Mouse (Mus musculus) spleen, postnatal 14 days (tissue): ENCODE results near the gene Pycr2.
"Not testable (repeated sequence)": the region's sequence is repeated elsewhere in the genome, so short reads cannot be mapped to it uniquely, and the experiment has no call there.

Source experiments
- DNase-seq, 2 experiments: peaks; one replicate each; pipeline ENCODE4 v3.0.0; 2021 to 2022; ENCODE audit warnings: low spot score in 2 of 2

The Pycr2 gene

DNA sequence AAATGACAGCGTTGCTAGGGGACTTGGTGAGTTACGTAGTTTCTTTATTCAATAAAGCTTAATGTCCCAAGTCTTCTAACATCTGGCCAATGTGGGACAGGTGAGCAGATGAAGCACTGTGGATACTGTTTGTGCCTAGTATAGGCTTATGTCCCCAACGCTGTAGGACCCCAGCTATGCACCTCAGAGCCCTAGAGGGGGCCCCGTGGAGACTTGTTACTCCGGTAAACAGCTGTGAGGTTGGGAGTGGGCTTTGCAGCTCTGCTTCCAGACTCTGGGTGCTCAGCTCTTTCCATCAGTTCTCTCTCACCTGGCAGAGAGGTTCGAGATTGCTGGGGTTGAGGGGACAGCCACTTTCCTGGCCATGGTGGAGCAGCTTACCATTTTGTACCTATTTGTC lies 1.2 kb downstream of the Pycr2 start:
- DNase-seq = no peak

DNA sequence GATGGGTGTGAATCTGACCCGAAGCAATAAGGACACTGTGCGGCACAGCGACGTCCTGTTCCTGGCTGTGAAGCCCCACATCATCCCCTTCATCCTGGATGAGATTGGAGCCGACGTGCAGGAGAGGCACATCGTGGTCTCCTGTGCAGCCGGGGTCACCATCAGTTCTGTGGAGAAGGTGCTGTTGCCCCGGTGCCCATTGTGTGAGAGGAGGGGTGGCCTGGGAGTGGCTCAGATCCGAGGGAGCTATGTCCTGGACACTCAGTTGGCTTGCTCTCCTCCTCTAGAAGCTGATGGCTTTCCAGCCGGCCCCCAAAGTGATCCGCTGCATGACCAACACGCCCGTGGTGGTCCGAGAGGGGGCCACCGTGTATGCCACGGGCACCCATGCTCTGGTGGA lies 1.8 kb downstream of the Pycr2 start:
- no peak for DNase-seq

- no peak for DNase-seq
Measured at GRCm38 (mm10) chr1:180906461-180907147, 2.5 kb downstream of the Pycr2 start.

- no peak for DNase-seq
Measured at GRCm38 (mm10) chr1:180911138-180911537, 7.0 kb downstream of the Pycr2 start.

DNA sequence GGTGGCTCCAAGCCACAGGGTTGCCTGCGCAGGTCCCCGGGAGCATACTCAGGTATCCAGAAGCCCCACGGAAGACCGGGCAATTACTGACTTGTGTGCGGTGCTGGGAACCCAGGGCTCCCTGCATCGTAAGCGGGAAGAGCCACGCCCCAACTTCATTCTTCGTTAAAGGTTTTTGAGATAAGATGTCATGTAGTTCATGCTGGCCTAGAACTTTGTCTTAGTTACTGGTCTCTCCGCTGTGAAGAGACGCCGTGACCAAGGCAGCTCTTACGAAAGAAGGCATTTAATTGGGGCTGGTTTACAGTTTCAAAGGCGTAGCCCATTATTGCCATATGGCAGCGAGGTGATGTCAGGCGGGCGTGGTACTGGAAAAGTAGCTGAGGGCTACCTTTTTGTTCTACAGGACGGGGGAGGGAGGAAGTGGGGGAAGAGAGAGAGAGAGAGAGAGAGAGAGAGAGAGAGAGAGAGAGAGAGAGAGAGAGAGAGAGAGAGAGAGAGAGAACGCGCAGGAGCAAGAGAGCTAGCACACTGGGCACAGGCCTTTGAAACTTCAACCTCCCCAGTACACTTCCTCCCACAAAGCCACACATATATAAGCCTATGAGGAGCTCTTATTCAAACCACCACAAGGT lies 7.7 kb downstream of the Pycr2 start:
- DNase-seq = no peak

DNA sequence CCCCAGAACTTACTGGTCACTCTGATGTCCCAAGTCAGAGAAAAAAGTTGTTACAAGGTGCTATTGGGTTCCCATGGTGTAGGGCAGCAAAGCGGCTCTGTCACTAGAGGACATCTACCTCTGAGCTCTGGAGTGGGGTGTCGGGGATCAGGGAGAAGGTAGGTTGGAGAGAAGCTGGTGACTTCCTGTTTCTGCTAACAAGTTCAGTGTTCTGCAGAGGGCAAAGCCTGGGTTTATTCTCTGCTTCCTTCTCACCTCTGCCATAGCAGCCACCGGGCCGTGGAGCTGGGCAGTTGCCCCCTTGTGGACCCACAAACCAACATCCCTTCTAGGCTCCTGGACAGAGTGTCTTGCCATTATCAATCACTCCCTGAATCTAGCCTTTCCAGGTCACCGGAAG lies 8.7 kb downstream of the Pycr2 start:
- DNase-seq = no peak

GRCm38 (mm10) chr1:180913797-180914196 lies 9.7 kb downstream of the Pycr2 start:
- DNase-seq = no peak

- DNase-seq = no peak
Measured at GRCm38 (mm10) chr1:180916425-180916824, 12.3 kb downstream of the Pycr2 start.

DNA sequence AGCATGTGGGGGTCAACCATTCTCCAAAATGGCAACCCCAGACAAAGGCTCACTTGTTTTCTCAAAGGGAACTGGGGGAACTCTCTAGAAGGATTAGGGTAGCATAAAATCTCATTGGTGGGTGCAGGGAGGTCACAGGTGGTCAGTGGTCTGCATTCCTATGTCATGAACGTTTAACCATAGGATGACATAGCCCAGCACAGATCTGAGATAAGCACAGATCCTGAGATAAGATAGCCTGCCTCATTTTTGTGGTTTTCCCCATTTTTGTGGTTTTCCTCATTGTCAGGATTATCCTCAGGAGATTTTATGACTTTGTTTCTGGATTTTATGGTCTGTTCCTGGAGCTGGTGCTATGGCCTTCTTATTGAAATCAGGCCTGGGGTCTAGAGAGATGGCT lies 13.0 kb downstream of the Pycr2 start:
- DNase-seq = no peak

GRCm38 (mm10) chr1:180919686-180920085 lies 15.6 kb downstream of the Pycr2 start:
- DNase-seq = peak in 1 of 2 experiments; percentile 35

DNA sequence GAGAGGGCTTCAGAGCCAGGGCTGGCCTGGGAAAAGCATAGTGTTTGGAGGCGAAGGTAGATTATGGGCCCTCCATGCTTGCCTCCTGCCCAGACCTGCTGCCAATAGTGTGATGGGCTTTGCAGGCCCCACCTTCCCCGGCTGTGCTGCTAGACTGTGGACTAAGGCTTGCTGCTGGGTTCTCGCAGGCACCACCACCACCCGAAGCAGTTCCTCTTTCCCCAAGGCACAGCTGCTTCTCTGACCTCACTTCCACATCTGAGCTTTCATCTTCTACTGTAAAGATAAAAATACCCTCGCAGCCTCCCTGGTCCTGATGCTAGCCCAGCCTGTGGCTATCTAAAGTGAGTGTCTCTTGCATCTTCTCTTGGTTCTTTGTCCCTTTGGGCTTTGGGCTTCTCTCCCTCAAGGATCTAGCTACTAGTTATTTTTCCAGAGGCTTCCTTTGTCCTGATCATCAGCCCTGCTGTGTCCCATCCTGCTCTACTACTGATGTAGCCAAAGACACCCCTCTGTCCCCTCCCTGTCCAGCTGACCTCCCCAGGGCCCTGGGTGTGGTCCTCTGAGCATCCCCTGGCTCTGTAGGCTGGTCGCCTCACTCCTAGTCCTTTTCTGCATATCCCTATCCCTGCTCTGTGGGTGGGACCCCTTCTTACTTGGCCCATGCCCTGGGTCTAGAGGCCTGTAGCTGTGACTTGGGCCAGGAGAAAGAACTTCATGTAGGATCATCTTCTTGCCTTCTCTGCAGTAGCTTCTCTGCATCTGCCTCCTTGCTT lies 18.4 kb downstream of the Pycr2 start:
- peak in 1 of 2 experiments; percentile 44 for DNase-seq

- DNase-seq = no peak
Measured at GRCm38 (mm10) chr1:180924737-180925136, 20.6 kb downstream of the Pycr2 start.

DNA sequence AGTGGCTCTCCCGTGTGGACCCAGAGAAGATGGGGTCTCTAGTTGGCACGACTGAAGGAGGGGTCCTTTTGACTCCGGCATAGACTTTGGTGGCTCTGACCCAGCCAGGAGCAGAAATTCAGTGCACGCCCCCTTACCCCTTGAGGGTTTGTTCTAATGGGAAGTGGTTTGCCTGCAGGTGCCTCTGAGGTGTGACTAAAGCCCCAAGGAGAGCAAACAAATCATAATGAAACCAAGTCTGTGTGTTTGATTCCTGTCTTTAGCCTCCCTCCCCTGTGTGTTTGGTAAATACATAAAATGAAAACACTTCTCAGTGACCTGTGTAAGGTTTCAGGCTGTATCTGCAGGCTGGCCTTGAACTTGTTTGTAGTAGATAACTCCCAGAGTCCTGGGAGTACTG lies 22.2 kb downstream of the Pycr2 start:
- DNase-seq = no peak

GRCm38 (mm10) chr1:180929599-180929998 lies 25.5 kb downstream of the Pycr2 start:
- no peak for DNase-seq

- DNase-seq = no peak
Measured at GRCm38 (mm10) chr1:180931106-180931505, 27.0 kb downstream of the Pycr2 start.

DNA sequence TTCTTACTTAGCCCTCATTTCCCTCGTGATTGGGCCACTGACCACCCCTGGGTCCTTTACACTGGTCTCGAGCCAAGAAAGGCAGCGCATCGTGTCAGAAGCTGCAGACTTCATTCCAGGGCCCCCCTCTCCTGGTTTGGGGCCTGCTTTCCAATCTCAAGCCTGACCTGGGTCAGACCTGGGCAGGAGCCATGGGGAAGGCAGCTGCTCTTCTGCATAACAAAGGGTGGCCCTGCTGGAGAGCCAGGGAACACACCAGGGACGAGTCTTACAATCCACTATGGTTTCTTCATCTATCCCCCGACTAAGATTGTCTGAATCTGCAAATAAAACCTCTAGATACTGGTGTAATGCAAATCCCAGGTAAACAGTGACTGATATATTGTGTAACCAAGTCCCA lies 29.6 kb downstream of the Pycr2 start:
- no peak for DNase-seq

GRCm38 (mm10) chr1:180934467-180935419 lies 30.6 kb downstream of the Pycr2 start, which contains the start of gene Lefty1:
Lefty1 (plus strand) TSS chr1:180935022.
- DNase-seq = no peak

DNA sequence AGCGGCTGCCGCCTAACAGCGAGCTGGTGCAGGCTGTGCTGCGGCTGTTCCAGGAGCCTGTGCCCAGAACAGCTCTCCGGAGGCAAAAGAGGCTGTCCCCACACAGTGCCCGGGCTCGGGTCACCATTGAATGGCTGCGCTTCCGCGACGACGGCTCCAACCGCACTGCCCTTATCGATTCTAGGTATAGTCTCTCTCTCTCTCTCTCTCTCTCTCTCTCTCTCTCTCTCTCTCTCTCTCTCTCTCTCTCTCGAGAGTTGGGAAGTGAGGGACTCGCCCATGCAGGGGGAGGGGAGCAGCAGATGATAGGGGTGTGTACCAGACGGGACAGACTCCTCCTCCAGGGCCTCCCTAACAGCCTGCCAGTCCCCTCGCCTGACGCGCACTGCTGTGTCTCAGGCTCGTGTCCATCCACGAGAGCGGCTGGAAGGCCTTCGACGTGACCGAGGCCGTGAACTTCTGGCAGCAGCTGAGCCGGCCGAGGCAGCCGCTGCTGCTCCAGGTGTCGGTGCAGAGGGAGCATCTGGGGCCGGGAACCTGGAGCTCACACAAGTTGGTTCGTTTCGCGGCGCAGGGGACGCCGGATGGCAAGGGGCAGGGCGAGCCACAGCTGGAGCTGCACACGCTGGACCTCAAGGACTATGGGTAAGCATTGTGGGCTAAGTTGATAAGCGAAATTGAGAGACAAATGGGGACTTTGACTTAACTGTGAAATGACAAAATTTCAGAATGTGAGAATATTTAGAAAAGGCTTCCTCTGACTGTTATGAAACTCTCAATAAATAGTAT lies 32.7 kb downstream of the Pycr2 start:
- DNase-seq = not testable (repeated sequence)

GRCm38 (mm10) chr1:180937631-180938030 lies 33.5 kb downstream of the Pycr2 start:
- not testable (repeated sequence) for DNase-seq

DNA sequence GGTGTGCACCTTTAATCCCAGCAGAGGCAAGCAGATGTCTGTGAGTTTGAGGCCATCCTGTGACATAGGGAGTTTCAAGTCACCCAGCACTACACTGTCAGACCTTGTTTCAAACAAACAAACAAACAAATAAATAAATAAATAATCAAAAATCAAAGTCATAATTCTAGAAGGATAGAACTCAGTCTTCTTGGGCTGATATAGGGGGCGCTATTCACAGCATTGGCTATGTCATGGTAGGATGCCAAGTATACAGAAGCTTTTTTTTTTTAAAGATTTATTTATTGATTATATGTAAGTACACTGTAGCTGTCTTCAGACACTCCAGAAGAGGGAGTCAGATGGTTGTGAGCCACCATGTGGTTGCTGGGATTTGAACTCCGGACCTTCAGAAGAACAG lies 34.7 kb downstream of the Pycr2 start:
- DNase-seq = not testable (repeated sequence)
